Mouse (Mus musculus) liver, embryonic 13.5 days (tissue): ENCODE results near the gene Kcnh2. TPM values are rescaled to one million over a fixed set of nuclear protein-coding genes. Genes with fewer than 3 reads are reported as not detected.

Source experiments
- ATAC-seq: fragments of 200-750 bp; cut with Nextera tagmentation; 2 replicates; pipeline ENCODE4 v1.8.0; 2017; ENCODE audit warnings: low read depth, mild to moderate bottlenecking, moderate number of reproducible peaks, moderate library complexity
- DNase-seq: peaks from one replicate; pipeline ENCODE4 v3.0.0; 2022
- H3K27ac ChIP-seq: fragments of 300-500 bp; sonication (generic); 2 replicates; pipeline ENCODE4 v1.5.1; 2015; ENCODE audit warnings: moderate library complexity, mild to moderate bottlenecking, inconsistent platforms
- H3K27me3 ChIP-seq: fragments of 300-500 bp; sonication (generic); 2 replicates; pipeline ENCODE4 v1.6.1; 2015; ENCODE audit warnings: mild to moderate bottlenecking, inconsistent platforms
- H3K36me3 ChIP-seq: fragments of 300-500 bp; sonication (generic); 2 replicates; pipeline ENCODE4 v1.6.1; 2015; ENCODE audit warnings: mild to moderate bottlenecking, inconsistent platforms
- H3K4me1 ChIP-seq: fragments of 300-500 bp; sonication (generic); replicated peaks from 2 replicates; pipeline ENCODE4 v1.6.1; 2015; ENCODE audit warnings: inconsistent platforms
- H3K4me2 ChIP-seq: fragments of 300-500 bp; sonication (generic); 2 replicates; pipeline ENCODE4 v1.6.1; 2015; ENCODE audit warnings: inconsistent platforms, mild to moderate bottlenecking, moderate library complexity
- H3K4me3 ChIP-seq: fragments of 300-500 bp; sonication (generic); replicated peaks from 2 replicates; pipeline ENCODE4 v1.5.1; 2015; ENCODE audit warnings: mild to moderate bottlenecking, inconsistent platforms
- H3K9ac ChIP-seq: fragments of 300-500 bp; sonication (generic); 2 replicates; pipeline ENCODE4 v1.6.1; 2015; ENCODE audit warnings: mild to moderate bottlenecking, inconsistent platforms
- H3K9me3 ChIP-seq: fragments of 300-500 bp; sonication (generic); replicated peaks from 2 replicates; pipeline ENCODE4 v1.6.1; 2016; ENCODE audit warnings: inconsistent platforms
- WGBS: fragments of 180-500 bp; shearing (Covaris S2); methylation state at CpG from one replicate; pipeline ENCODE4 v1.1.7; 2015; ENCODE audit not compliant: insufficient replicate concordance; 5-methylcytosine and 5-hydroxymethylcytosine counted together
- polyA plus RNA-seq: library from polyadenylated mRNA; unstranded; fragments of >200 nt; fragmentation: Nextera tagmentation; extraction: Ambion mirVana; gene quantifications from 2 replicates; pipeline ENCODE4 v1.2.1, GENCODE M21; 2015

Gene Kcnh2
- polyA plus RNA-seq, 1 experiment from 2014 or later, result 0.20 TPM

- Histone ChIP-seq H3K27ac (no peak overlapping the region), H3K4me3 (peak overlapping the region; percentile 18; the same call in 1 of the 2 replicates)
Observed at GRCm38 (mm10) chr5:24329212-24329964, 22.0 kb downstream of the Kcnh2 start.

DNA sequence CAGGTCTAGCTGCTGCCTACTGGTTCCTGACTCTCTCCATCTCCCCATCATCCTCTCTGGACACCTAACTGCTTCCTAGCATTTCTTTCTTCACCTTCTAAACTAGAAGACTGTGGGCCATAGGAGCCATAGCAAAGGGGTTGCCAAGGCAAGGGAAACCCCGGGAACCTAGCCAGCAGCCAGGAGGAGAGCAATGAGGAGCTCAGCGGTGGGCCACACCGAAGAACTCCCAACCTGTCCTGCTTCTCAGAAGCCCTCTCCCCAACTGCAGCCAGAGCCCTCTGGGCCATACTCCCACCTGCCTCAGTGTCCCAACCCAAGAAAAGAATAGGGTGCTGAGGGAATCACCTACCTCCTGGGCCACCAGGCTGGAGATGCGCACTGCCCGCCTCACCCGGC, 22.6 kb downstream of the Kcnh2 start:
- 72% methylated on average over 6 of the region's 6 CpGs for WGBS
- ATAC-seq, result no peak
- Histone ChIP-seq H3K4me1 (peaks cover 9% of the 10 kb centered on the region), H3K27me3 (peaks cover 46% of the 10 kb centered on the region), H3K36me3 (no peaks in the 10 kb centered on the region), H3K27ac (no peak overlapping the region), H3K9ac (no peak overlapping the region), H3K4me2 (peak overlapping the region; percentile 52), H3K4me3 (no peak overlapping the region), H3K9me3 (no peaks in the 10 kb centered on the region)
- DNase-seq, result no peak

More at GRCm38 (mm10) chr5:24329212-24329964, 22.0 kb downstream of the Kcnh2 start:
- Histone ChIP-seq H3K4me2 (peak overlapping the region; percentile 52), H3K27me3 (peaks cover 46% of the 10 kb centered on the region), H3K9me3 (no peaks in the 10 kb centered on the region), H3K36me3 (no peaks in the 10 kb centered on the region), H3K9ac (no peak overlapping the region; the same call in 1 of the 2 replicates), H3K4me1 (peaks cover 9% of the 10 kb centered on the region)
- DNase-seq (no peak), ATAC-seq (peak; percentile 41; the same call in 1 of the 2 replicates)
- 7% methylated on average over 25 of the region's 27 CpGs for WGBS

- 46% methylated on average over 4 of the region's 4 CpGs for WGBS
- H3K36me3 ChIP-seq, result no peaks in the 10 kb centered on the region
- no peak overlapping the region for H3K4me3 ChIP-seq
- ATAC-seq (no peak), DNase-seq (no peak)
- no peak overlapping the region for H3K27ac ChIP-seq
- no peak overlapping the region for H3K4me2 ChIP-seq
- no peaks in the 10 kb centered on the region for H3K9me3 ChIP-seq
- H3K4me1 ChIP-seq, result peaks cover 9% of the 10 kb centered on the region
- no peak overlapping the region for H3K9ac ChIP-seq
- peaks cover 61% of the 10 kb centered on the region for H3K27me3 ChIP-seq
Observed at GRCm38 (mm10) chr5:24326842-24327417, 24.5 kb downstream of the Kcnh2 start.

DNA sequence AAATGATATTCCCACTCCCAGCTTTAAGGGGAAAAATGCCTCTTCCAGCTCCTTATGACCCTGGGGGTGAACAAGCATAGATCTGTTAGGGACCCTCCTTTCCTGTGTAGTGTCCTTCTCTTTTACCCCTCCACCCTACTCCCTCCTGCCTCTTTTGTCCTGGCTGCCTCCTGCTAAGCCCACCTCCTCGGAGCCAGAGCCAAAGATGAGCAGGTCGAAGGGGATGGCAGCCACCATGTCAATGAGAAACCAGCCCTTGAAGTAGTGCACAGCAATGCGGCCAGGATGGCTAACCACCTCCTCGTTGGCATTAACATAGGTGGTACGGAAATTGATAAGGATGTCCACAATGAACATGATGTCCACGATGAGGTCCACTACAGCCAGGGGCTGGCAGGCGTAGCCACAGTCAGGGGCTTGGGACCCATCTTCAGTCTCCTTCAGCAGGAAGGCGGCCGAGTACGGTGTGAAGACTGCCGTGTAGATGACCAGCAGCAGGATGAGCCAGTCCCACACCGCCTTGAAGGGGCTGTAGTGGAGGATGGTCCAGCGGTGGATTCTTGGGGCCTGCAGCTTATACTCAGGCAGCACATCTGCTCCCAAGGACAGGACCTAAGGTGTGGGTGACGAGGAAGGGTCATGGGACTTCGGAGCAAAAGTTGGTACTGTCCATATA, 25.1 kb downstream of the Kcnh2 start:
- no peaks in the 10 kb centered on the region for H3K9me3 ChIP-seq
- peaks cover 64% of the 10 kb centered on the region for H3K27me3 ChIP-seq
- WGBS, result 69% methylated on average over 15 of the region's 15 CpGs
- H3K4me1 ChIP-seq, result peaks cover 9% of the 10 kb centered on the region
- H3K4me2 ChIP-seq, result no peak overlapping the region
- H3K9ac ChIP-seq, result no peak overlapping the region
- no peak for ATAC-seq
- H3K36me3 ChIP-seq, result no peaks in the 10 kb centered on the region
- no peak overlapping the region for H3K27ac ChIP-seq
- no peak overlapping the region for H3K4me3 ChIP-seq
- no peak for DNase-seq

DNA sequence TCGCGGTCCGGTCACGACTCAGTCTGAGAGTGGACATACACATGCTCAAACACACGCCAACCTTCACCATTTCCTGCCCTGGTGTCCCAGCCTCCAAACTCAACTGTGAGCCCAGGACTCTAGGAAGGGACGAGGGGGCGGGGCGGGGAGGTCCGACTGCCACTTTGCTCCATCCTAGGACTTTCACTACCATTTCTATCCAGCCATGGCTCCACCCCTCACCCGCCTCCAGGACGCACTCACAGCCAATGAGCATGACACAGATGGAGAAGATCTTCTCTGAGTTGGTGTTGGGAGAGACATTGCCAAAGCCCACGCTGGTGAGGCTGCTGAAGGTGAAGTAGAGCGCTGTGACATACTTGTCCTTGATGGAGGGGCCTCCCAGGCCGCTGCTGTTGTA, 26.2 kb downstream of the Kcnh2 start:
- no peak overlapping the region for H3K9ac ChIP-seq
- H3K36me3 ChIP-seq, result no peaks in the 10 kb centered on the region
- no peak overlapping the region for H3K4me3 ChIP-seq
- no peak overlapping the region for H3K4me2 ChIP-seq
- DNase-seq (no peak), ATAC-seq (no peak)
- peaks cover 9% of the 10 kb centered on the region for H3K4me1 ChIP-seq
- H3K9me3 ChIP-seq, result no peaks in the 10 kb centered on the region
- H3K27me3 ChIP-seq, result peaks cover 64% of the 10 kb centered on the region
- WGBS, result 17% methylated on average over 14 of the region's 14 CpGs
- no peak overlapping the region for H3K27ac ChIP-seq

DNA sequence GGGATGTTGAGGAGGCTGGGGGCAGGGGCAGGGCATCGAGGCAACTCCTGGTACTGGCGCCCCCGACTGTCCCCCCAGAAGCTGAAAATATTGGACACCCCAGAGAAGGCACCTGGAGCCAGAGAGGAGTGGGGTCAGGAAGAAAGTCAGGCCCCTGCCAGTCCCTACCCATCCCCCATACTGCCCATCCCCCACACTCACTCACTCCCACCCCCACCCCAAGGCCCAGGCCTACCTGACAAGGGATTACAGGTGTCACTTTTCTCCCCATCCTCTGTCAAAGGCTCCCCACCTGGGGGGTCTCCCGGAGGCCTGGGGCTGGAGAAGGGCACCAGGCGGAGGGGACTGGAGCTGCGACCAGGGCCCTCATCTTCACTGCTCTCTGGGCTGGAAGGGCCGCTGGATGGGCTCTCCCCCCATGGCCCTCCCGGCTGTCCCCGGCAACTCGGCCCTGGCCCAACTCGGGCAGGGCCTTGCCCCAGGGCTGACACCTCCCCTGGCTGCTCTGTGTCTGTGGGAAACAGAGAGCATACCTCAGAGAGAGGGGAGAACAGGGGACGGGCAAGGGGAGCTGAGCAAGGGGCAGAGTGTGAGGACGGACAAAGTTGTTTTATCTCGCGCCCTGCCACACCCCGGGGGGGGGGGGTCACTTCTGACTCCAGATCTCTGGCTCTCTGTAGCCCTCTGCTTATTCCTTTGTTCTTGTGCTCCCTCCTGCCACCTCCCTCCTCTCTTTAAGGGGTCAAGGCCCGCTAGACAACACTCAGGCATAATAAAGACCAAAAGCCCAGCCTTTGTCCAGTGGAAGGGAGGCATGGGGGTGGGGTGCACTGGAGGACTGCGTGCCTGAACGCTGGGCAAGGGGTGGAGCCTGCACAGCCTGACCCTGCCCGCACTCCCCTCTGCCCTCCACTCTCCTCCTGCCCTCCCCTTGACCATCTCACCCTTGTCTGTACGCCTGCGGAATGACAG, 29.4 kb downstream of the Kcnh2 start:
- no peak overlapping the region for H3K4me3 ChIP-seq
- H3K36me3 ChIP-seq, result no peaks in the 10 kb centered on the region
- no peaks in the 10 kb centered on the region for H3K4me1 ChIP-seq
- H3K27ac ChIP-seq, result no peak overlapping the region
- no peak for ATAC-seq
- 21% methylated on average over 22 of the region's 22 CpGs for WGBS
- H3K9ac ChIP-seq, result no peak overlapping the region
- DNase-seq, result no peak
- no peaks in the 10 kb centered on the region for H3K9me3 ChIP-seq
- no peak overlapping the region for H3K4me2 ChIP-seq
- H3K27me3 ChIP-seq, result peaks cover 40% of the 10 kb centered on the region

- WGBS, result 49% methylated on average over 5 of the region's 5 CpGs
- H3K9ac ChIP-seq, result no peak overlapping the region
- no peak overlapping the region for H3K27ac ChIP-seq
- H3K4me3 ChIP-seq, result no peak overlapping the region
- H3K27me3 ChIP-seq, result peaks cover 32% of the 10 kb centered on the region
- H3K9me3 ChIP-seq, result no peaks in the 10 kb centered on the region
- no peaks in the 10 kb centered on the region for H3K4me1 ChIP-seq
- no peaks in the 10 kb centered on the region for H3K36me3 ChIP-seq
- no peak overlapping the region for H3K4me2 ChIP-seq
- DNase-seq, result no peak
- ATAC-seq, result no peak
Observed at GRCm38 (mm10) chr5:24320894-24321293, 30.5 kb downstream of the Kcnh2 start.

- no peaks in the 10 kb centered on the region for H3K36me3 ChIP-seq
- H3K4me2 ChIP-seq, result peak overlapping the region; percentile 8; the same call in 1 of the 2 replicates
- no peak for DNase-seq
- H3K27me3 ChIP-seq, result peaks cover 27% of the 10 kb centered on the region
- no peak overlapping the region for H3K4me3 ChIP-seq
- H3K27ac ChIP-seq, result no peak overlapping the region
- WGBS, result 42% methylated on average over 6 of the region's 6 CpGs
- no peaks in the 10 kb centered on the region for H3K4me1 ChIP-seq
- ATAC-seq, result no peak
- H3K9ac ChIP-seq, result no peak overlapping the region
- no peaks in the 10 kb centered on the region for H3K9me3 ChIP-seq
Observed at GRCm38 (mm10) chr5:24320467-24320813, 31.0 kb downstream of the Kcnh2 start.

GRCm38 (mm10) chr5:24319776-24320466, 31.5 kb downstream of the Kcnh2 start:
- ATAC-seq, result no peak
- H3K36me3 ChIP-seq, result no peaks in the 10 kb centered on the region
- DNase-seq, result no peak
- 12% methylated on average over 13 of the region's 13 CpGs for WGBS
- no peaks in the 10 kb centered on the region for H3K4me1 ChIP-seq
- no peaks in the 10 kb centered on the region for H3K9me3 ChIP-seq
- peak overlapping the region; percentile 8; the same call in 1 of the 2 replicates for H3K4me2 ChIP-seq
- no peak overlapping the region for H3K27ac ChIP-seq
- no peak overlapping the region for H3K9ac ChIP-seq
- no peak overlapping the region for H3K4me3 ChIP-seq
- H3K27me3 ChIP-seq, result peaks cover 22% of the 10 kb centered on the region

DNA sequence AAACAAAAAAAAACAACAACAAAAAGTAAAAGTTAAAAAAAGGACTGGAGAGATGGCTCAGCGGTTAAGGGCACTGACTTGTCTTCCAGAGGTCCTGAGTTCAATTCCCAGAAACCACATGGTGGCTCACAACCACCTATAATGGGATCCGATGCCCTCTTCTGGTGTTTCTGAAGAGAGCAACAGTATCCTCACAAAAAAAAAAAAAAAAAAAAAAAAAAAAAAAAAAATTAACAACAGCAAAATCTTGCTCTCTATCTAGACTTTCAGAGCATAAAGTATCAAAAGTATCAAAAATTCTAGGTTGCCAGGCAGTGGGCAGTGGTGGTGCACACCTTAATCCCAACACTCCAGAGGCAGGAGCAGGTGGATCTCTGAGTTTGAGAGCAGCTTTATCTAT, 42.2 kb downstream of the Kcnh2 start:
- ATAC-seq (no peak), DNase-seq (no peak)
- Histone ChIP-seq H3K27ac (no peak overlapping the region), H3K9ac (no peak overlapping the region), H3K4me1 (no peaks in the 10 kb centered on the region), H3K4me3 (no peak overlapping the region), H3K27me3 (no peaks in the 10 kb centered on the region), H3K9me3 (peaks cover 5% of the 10 kb centered on the region; the same call in 1 of the 2 replicates), H3K36me3 (no peaks in the 10 kb centered on the region), H3K4me2 (no peak overlapping the region)
- 63% methylated on average over 2 of the region's 2 CpGs for whole genome bisulfite sequencing
